Mouse (Mus musculus) hindbrain, embryonic 13.5 days (tissue): Measurements from ENCODE around the gene Cryaa. TPM values are rescaled to one million over a fixed set of nuclear protein-coding genes. Genes with fewer than 3 reads are reported as not detected.
A peak's percentile ranks its signal among the peaks of the same experiment; 100 is the strongest.

Experiments used
- ATAC-seq: fragments of 200-750 bp; cut with Nextera tagmentation; 2 replicates; pipeline ENCODE4 v1.8.0; 2017; ENCODE audit warnings: moderate TSS enrichment; ENCODE audit not compliant: low FRiP score
- H3K27ac ChIP-seq: fragments of 300-500 bp; sonication (generic); 2 replicates; pipeline ENCODE4 v1.5.1; 2015; ENCODE audit warnings: inconsistent platforms, mild to moderate bottlenecking, moderate library complexity
- H3K27me3 ChIP-seq: fragments of 300-500 bp; sonication (generic); 2 replicates; pipeline ENCODE4 v1.6.1; 2015; ENCODE audit warnings: mild to moderate bottlenecking, inconsistent platforms
- H3K36me3 ChIP-seq: fragments of 300-500 bp; sonication (generic); 2 replicates; pipeline ENCODE4 v1.6.1; 2015; ENCODE audit warnings: mild to moderate bottlenecking, inconsistent platforms
- H3K4me1 ChIP-seq: fragments of 300-500 bp; sonication (generic); replicated peaks from 2 replicates; pipeline ENCODE4 v1.6.1; 2015; ENCODE audit warnings: inconsistent platforms
- H3K4me2 ChIP-seq: fragments of 300-500 bp; sonication (generic); 2 replicates; pipeline ENCODE4 v1.6.1; 2015; ENCODE audit warnings: inconsistent platforms, mild to moderate bottlenecking, moderate library complexity
- H3K4me3 ChIP-seq: fragments of 300-500 bp; sonication (generic); 2 replicates; pipeline ENCODE4 v1.5.1; 2015; ENCODE audit warnings: mild to moderate bottlenecking, inconsistent platforms
- H3K9ac ChIP-seq: fragments of 300-500 bp; sonication (generic); 2 replicates; pipeline ENCODE4 v1.6.1; 2015; ENCODE audit warnings: mild to moderate bottlenecking, inconsistent platforms
- H3K9me3 ChIP-seq: fragments of 300-500 bp; sonication (generic); 2 replicates; pipeline ENCODE4 v1.6.1; 2016; ENCODE audit warnings: inconsistent platforms
- WGBS: fragments of 180-500 bp; shearing (Covaris S2); methylation state at CpG from one replicate; pipeline ENCODE4 v1.1.7; 2015; 5-methylcytosine and 5-hydroxymethylcytosine counted together
- polyA plus RNA-seq: library from polyadenylated mRNA; unstranded; fragments of >200 nt; fragmentation: Nextera tagmentation; extraction: Ambion mirVana; gene quantifications from 2 replicates; pipeline ENCODE4 v1.2.1, GENCODE M21; 2015

Cryaa gene
- polyA plus RNA-seq, 1 experiment from 2014 or later, result not detected

DNA sequence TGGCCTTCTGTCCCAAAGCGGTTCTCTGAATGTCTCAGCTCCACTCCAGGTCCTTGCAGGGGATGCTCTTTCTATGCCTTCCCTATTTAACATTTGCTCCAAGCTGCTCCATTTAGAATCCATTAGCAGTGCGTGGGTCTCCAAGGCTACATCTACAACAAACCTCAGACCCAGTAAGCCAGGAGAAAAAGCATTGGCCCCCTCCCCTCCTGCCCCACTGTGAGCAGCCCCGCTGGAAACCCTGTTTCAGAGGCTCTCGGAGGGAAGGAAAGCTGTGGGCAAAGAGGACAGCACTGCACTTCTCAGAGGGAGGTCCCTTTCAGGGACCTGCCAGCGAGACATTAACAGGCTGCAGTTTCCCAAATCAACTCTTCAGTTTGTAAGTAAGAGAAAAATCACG, 47.8 kb downstream of the Cryaa start:
- Histone ChIP-seq H3K4me2 (no peak overlapping the region), H3K27me3 (no peaks in the 10 kb centered on the region), H3K36me3 (no peaks in the 10 kb centered on the region), H3K4me3 (no peak overlapping the region), H3K9me3 (no peaks in the 10 kb centered on the region), H3K9ac (no peak overlapping the region), H3K4me1 (peaks cover 19% of the 10 kb centered on the region), H3K27ac (no peak overlapping the region)
- 16% methylated on average over 6 of the region's 6 CpGs for WGBS
- no peak for ATAC-seq

DNA sequence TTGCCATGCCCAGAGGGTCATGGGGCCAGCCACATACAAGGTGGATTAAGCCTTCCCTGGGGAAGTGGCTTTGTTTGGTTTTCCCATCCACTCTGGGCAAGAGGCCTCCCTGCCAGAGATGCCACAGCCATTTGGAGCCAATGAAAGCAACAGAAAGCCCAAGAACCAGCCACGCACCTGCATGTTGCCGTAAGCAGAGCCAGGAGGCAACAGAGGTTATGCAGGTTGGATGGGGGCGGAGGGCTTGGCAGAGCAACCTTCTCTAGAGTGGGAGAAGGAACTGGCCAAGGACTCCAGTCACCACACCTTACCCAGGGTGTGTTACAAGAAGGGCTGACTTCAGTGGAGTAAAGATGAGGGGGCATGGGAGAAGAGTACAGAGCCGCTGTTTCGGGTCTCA, 48.6 kb downstream of the Cryaa start:
- H3K4me1 ChIP-seq, result peaks cover 19% of the 10 kb centered on the region
- H3K27ac ChIP-seq, result no peak overlapping the region
- no peak overlapping the region for H3K4me2 ChIP-seq
- no peaks in the 10 kb centered on the region for H3K27me3 ChIP-seq
- WGBS, result 94% methylated on average over 5 of the region's 5 CpGs
- H3K36me3 ChIP-seq, result no peaks in the 10 kb centered on the region
- no peak for ATAC-seq
- no peak overlapping the region for H3K9ac ChIP-seq
- no peaks in the 10 kb centered on the region for H3K9me3 ChIP-seq
- H3K4me3 ChIP-seq, result no peak overlapping the region

DNA sequence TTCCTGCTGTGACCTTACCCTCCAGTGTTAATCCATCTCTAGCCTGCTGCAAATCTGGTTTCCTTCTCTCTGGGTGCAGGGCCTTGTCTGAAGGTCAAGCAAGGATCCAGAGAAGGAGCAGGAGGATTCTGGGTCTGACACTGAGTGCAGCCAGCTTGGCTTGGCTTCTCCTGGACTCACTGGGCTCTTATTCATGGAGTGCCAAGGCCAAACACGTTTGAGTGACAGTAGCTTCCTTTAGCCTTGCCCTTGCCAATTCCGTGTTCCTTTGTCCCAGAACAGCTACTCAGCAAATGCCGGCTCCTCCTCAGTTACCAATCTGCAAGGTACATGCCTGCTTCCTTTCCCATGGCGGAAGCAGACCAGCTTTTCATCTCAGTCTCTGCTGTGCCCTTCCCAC, 49.6 kb downstream of the Cryaa start:
- no peaks in the 10 kb centered on the region for H3K9me3 ChIP-seq
- H3K27ac ChIP-seq, result no peak overlapping the region
- no peaks in the 10 kb centered on the region for H3K27me3 ChIP-seq
- H3K9ac ChIP-seq, result no peak overlapping the region
- peaks cover 17% of the 10 kb centered on the region for H3K4me1 ChIP-seq
- H3K4me2 ChIP-seq, result no peak overlapping the region
- no peaks in the 10 kb centered on the region for H3K36me3 ChIP-seq
- no peak overlapping the region for H3K4me3 ChIP-seq
- WGBS, result 64% methylated on average over 4 of the region's 4 CpGs
- no peak for ATAC-seq

GRCm38 (mm10) chr17:31728043-31728442, 50.4 kb downstream of the Cryaa start:
- ATAC-seq, result no peak
- Histone ChIP-seq H3K9me3 (no peaks in the 10 kb centered on the region), H3K4me3 (no peak overlapping the region), H3K9ac (no peak overlapping the region), H3K36me3 (no peaks in the 10 kb centered on the region), H3K27ac (no peak overlapping the region), H3K27me3 (no peaks in the 10 kb centered on the region), H3K4me2 (no peak overlapping the region), H3K4me1 (peaks cover 17% of the 10 kb centered on the region)
- 69% methylated on average over 4 of the region's 4 CpGs for WGBS

DNA sequence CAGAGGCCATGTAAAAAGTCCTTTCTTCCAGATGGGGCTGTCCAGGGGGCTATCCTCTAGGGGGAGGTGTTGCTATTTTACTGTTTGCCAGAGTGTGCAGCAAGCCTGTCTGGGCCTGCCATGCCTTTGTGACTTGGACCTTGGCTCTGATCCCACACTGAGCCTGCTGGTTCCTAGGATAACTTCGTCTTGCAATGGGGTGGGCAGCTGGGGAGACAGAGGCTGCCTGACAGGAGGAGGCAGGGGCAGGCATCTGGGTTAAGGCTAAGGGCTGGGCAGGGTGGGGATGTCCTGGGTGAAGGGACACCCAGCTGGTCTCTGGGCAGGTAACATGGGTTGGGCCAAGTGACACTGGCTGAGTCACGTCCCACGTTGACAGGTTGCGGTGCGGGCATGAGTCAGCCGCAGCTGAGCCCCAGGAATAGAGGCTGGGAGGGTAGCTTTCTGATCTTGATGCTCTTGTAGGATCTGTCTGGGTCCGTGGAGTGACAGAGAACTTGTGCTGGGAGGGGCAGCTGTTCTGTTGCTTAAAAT, 51.4 kb downstream of the Cryaa start:
- no peaks in the 10 kb centered on the region for H3K27me3 ChIP-seq
- peaks cover 17% of the 10 kb centered on the region for H3K4me1 ChIP-seq
- H3K36me3 ChIP-seq, result no peaks in the 10 kb centered on the region
- no peaks in the 10 kb centered on the region for H3K9me3 ChIP-seq
- no peak overlapping the region for H3K27ac ChIP-seq
- no peak overlapping the region for H3K4me2 ChIP-seq
- 76% methylated on average over 7 of the region's 7 CpGs for WGBS
- ATAC-seq, result no peak
- H3K9ac ChIP-seq, result 0 out of 2 replicates have a peak overlapping the region, but pooled peaks have one; percentile 8
- no peak overlapping the region for H3K4me3 ChIP-seq

GRCm38 (mm10) chr17:31731038-31731437, 53.4 kb downstream of the Cryaa start:
- 67% methylated on average over 6 of the region's 6 CpGs for WGBS

More at GRCm38 (mm10) chr17:31731038-31731437, 53.4 kb downstream of the Cryaa start:
- H3K4me1 ChIP-seq, result peaks cover 7% of the 10 kb centered on the region; the same call in 1 of the 2 replicates
- no peak for ATAC-seq
- no peaks in the 10 kb centered on the region for H3K36me3 ChIP-seq
- H3K27ac ChIP-seq, result no peak overlapping the region
- H3K4me3 ChIP-seq, result no peak overlapping the region
- no peak overlapping the region for H3K9ac ChIP-seq
- H3K4me2 ChIP-seq, result no peak overlapping the region
- no peaks in the 10 kb centered on the region for H3K27me3 ChIP-seq
- no peaks in the 10 kb centered on the region for H3K9me3 ChIP-seq

Other genes with a start within 250 kb of the Cryaa start
- 33.2 and 38.5 TPM in 2 replicates for gene Wdr4, start 157.8 kb upstream of the Cryaa start, polyA plus RNA-seq
- 399 and 414 TPM in 2 replicates for gene Ndufv3, start 157.7 kb upstream of the Cryaa start, polyA plus RNA-seq
- gene Pknox1, start 113.1 kb upstream of the Cryaa start, polyA plus RNA-seq, result 42.5 and 48.2 TPM in 2 replicates
- 4.5 and 4.6 TPM in 2 replicates for gene Cbs, start 40.6 kb upstream of the Cryaa start, polyA plus RNA-seq
- 234 and 244 TPM in 2 replicates for gene U2af1, start 18.9 kb upstream of the Cryaa start, polyA plus RNA-seq
- gene Sik1, start 178.0 kb downstream of the Cryaa start, polyA plus RNA-seq, result 20.1 and 23.4 TPM in 2 replicates